8 mouse cellular contexts compared by ENCODE assay signal in genomic region chr5:25529529-25530421, GRCm38 (mm10). TPM values are rescaled to one million over a fixed set of nuclear protein-coding genes. Genes with fewer than 3 reads are reported as not detected.
DNase-seq lines count a peak whose midpoint lies in the region; ATAC-seq and TF ChIP-seq lines count a peak whose summit lies in the region.

No protein-coding gene starts in this region.

- peak overlapping the region; percentile 98 for H3K27ac ChIP-seq in heart, embryonic 12.5 days (ENCODE audit: poor library complexity, severe bottlenecking)
- peak overlapping the region; percentile 96 for H3K27ac ChIP-seq in kidney, postnatal 0 days
- peak overlapping the region; percentile 78 for H3K27ac ChIP-seq in liver, embryonic 11.5 days (ENCODE audit: low read depth, low read length)
- peak overlapping the region; percentile 97 for H3K27ac ChIP-seq in stomach, embryonic 14.5 days (ENCODE audit: low read length)

- peak; percentile 93 for ATAC-seq in erythroid progenitor cell, adult 5-6 weeks (replicated peaks; ENCODE audit: low FRiP score, poor library complexity, severe bottlenecking)
- peak; percentile 99 for ATAC-seq in heart, embryonic 12.5 days (ENCODE audit: insufficient number of reproducible peaks, low FRiP score)
- peak; percentile 100 for ATAC-seq in kidney, postnatal 0 days (replicated peaks; ENCODE audit: low FRiP score, low read depth)
- ATAC-seq in liver, embryonic 11.5 days (replicated peaks; ENCODE audit: low FRiP score): peak; percentile 99
- ATAC-seq in stomach, embryonic 14.5 days (ENCODE audit: insufficient number of reproducible peaks, insufficient read depth, low FRiP score, low read depth): peak; percentile 99

- peak overlapping the region; percentile 81 for H3K9ac ChIP-seq in heart, embryonic 12.5 days
- peak overlapping the region; percentile 79 for H3K9ac ChIP-seq in kidney, postnatal 0 days (ENCODE audit: low read depth, low read length)
- peak overlapping the region; percentile 72 for H3K9ac ChIP-seq in liver, embryonic 11.5 days (ENCODE audit: low read depth, low read length)
- H3K9ac ChIP-seq in stomach, embryonic 14.5 days (replicated peaks; ENCODE audit: low read depth, low read length): peak overlapping the region; percentile 68

- H3K4me1 ChIP-seq in heart, embryonic 12.5 days (replicated peaks): peaks cover 32% of the 10 kb centered on the region
- H3K4me1 ChIP-seq in kidney, postnatal 0 days (replicated peaks; ENCODE audit: insufficient read depth, low read length): no peaks in the 10 kb centered on the region; the same call in 1 of the 2 replicates
- H3K4me1 ChIP-seq in liver, embryonic 11.5 days (replicated peaks; ENCODE audit: control insufficient read depth, insufficient read depth, low read length): peaks cover 31% of the 10 kb centered on the region
- H3K4me1 ChIP-seq in stomach, embryonic 14.5 days (ENCODE audit: control insufficient read depth, insufficient read depth, low read length): peaks cover 4% of the 10 kb centered on the region; the same call in 1 of the 2 replicates

- no peaks in the 10 kb centered on the region for H3K27me3 ChIP-seq in heart, embryonic 12.5 days (replicated peaks)
- no peaks in the 10 kb centered on the region for H3K27me3 ChIP-seq in kidney, postnatal 0 days (ENCODE audit: insufficient read depth, low read length)
- no peaks in the 10 kb centered on the region for H3K27me3 ChIP-seq in liver, embryonic 11.5 days (replicated peaks; ENCODE audit: control insufficient read depth, insufficient read depth, low read length)
- no peaks in the 10 kb centered on the region for H3K27me3 ChIP-seq in stomach, embryonic 14.5 days (ENCODE audit: control insufficient read depth, insufficient read depth, low read length)

- H3K4me2 ChIP-seq in heart, embryonic 12.5 days: peak overlapping the region; percentile 79
- H3K4me2 ChIP-seq in kidney, postnatal 0 days (ENCODE audit: low read length): peak overlapping the region; percentile 76
- peak overlapping the region; percentile 76 for H3K4me2 ChIP-seq in liver, embryonic 11.5 days
- peak overlapping the region; percentile 62 for H3K4me2 ChIP-seq in stomach, embryonic 14.5 days (replicated peaks; ENCODE audit: low read depth, low read length)

- peak; percentile 26; the same call in 1 of the 2 replicates for TF ChIP-seq CTCF in kidney, postnatal 0 days (IDR thresholded peaks at IDR 0.05; ENCODE audit: low read depth)

- no peaks in the 10 kb centered on the region for H3K9me3 ChIP-seq in heart, embryonic 12.5 days (replicated peaks)
- H3K9me3 ChIP-seq in kidney, postnatal 0 days (replicated peaks; ENCODE audit: low read length): no peaks in the 10 kb centered on the region
- H3K9me3 ChIP-seq in liver, embryonic 11.5 days (ENCODE audit: control insufficient read depth, low read length): no peaks in the 10 kb centered on the region
- no peaks in the 10 kb centered on the region for H3K9me3 ChIP-seq in stomach, embryonic 14.5 days (ENCODE audit: control insufficient read depth, low read depth, low read length)

- peak; percentile 100 for DNase-seq in CD4-positive helper T cell, adult 2 months (ENCODE audit: low read depth, low spot score)
- peak; percentile 97 for DNase-seq in brain, embryonic 18.5 days (ENCODE audit: low read depth, low spot score)
- DNase-seq in kidney, postnatal 0 days (ENCODE audit: low spot score): peak; percentile 100
- peak; percentile 99 for DNase-seq in liver, embryonic 11.5 days (ENCODE audit: low spot score)
- peak; percentile 99 for DNase-seq in naive thymus-derived CD4-positive, alpha-beta T cell, adult 2 months (ENCODE audit: low read depth)

- H3K36me3 ChIP-seq in heart, embryonic 12.5 days: no peaks in the 10 kb centered on the region
- H3K36me3 ChIP-seq in kidney, postnatal 0 days (ENCODE audit: insufficient read depth, low read length): no peaks in the 10 kb centered on the region
- no peaks in the 10 kb centered on the region for H3K36me3 ChIP-seq in liver, embryonic 11.5 days (ENCODE audit: control insufficient read depth, insufficient read depth, low read length)
- no peaks in the 10 kb centered on the region for H3K36me3 ChIP-seq in stomach, embryonic 14.5 days (ENCODE audit: control insufficient read depth, insufficient read depth, low read length)

- WGBS in heart, embryonic 12.5 days: under 1% methylated on average over 85 of the region's 87 CpGs
- WGBS in kidney, postnatal 0 days: under 1% methylated on average over 80 of the region's 87 CpGs
- WGBS in liver, embryonic 11.5 days: under 1% methylated on average over 85 of the region's 87 CpGs
- under 1% methylated on average over 81 of the region's 87 CpGs for WGBS in stomach, embryonic 14.5 days

- peak overlapping the region; percentile 78 for H3K4me3 ChIP-seq in heart, embryonic 12.5 days
- peak overlapping the region; percentile 78 for H3K4me3 ChIP-seq in kidney, postnatal 0 days (replicated peaks; ENCODE audit: low read depth, low read length)
- peak overlapping the region; percentile 65 for H3K4me3 ChIP-seq in liver, embryonic 11.5 days (ENCODE audit: low read depth, low read length)
- H3K4me3 ChIP-seq in stomach, embryonic 14.5 days (ENCODE audit: low read depth, low read length): peak overlapping the region; percentile 67

RNA-seq across cellular contexts. Expression of gene Cct8l1, which starts 13.9 kb away (rescaled TPM):
- not detected in 2 replicates for total RNA-seq in erythroid progenitor cell, adult 5-6 weeks (2015; ENCODE audit: low replicate concordance)
- total RNA-seq in erythroid progenitor cell, adult 5-6 weeks (2017; ENCODE audit: low replicate concordance): not detected in 2 replicates
- 0.14 TPM in 1 of 2 replicates, not detected in the other for polyA plus RNA-seq in heart, embryonic 12.5 days (2016; fragmentation: Nextera tagmentation; extraction: Ambion mirVana)
- polyA plus RNA-seq in kidney, postnatal 0 days (2015; fragmentation: Nextera tagmentation; extraction: Ambion mirVana): not detected in 2 replicates
- not detected in 2 replicates for polyA plus RNA-seq in liver, embryonic 11.5 days (2014; fragmentation: Nextera tagmentation; extraction: Ambion mirVana)
- 0.17 TPM in 1 of 2 replicates, not detected in the other for polyA plus RNA-seq in stomach, embryonic 14.5 days (2014; fragmentation: Nextera tagmentation; extraction: Ambion mirVana)

RNA-seq across cellular contexts. Expression of gene Kmt2c, which starts 31.2 kb away (rescaled TPM):
- 133 and 153 TPM in 2 replicates for total RNA-seq in erythroid progenitor cell, adult 5-6 weeks (2015; ENCODE audit: low replicate concordance)
- total RNA-seq in erythroid progenitor cell, adult 5-6 weeks (2017; ENCODE audit: low replicate concordance): 153 and 179 TPM in 2 replicates
- 12.3 and 13.7 TPM in 2 replicates for polyA plus RNA-seq in heart, embryonic 12.5 days (2016; fragmentation: Nextera tagmentation; extraction: Ambion mirVana)
- polyA plus RNA-seq in kidney, postnatal 0 days (2015; fragmentation: Nextera tagmentation; extraction: Ambion mirVana): 9.7 and 10.0 TPM in 2 replicates
- polyA plus RNA-seq in liver, embryonic 11.5 days (2014; fragmentation: Nextera tagmentation; extraction: Ambion mirVana): 12.4 and 14.0 TPM in 2 replicates
- polyA plus RNA-seq in stomach, embryonic 14.5 days (2014; fragmentation: Nextera tagmentation; extraction: Ambion mirVana): 25.7 and 28.8 TPM in 2 replicates

Comparison
In these comparisons a context has a peak if more than half of its experiments do, and no peak if none do; other contexts are left out.
1. Peak in every context shown above with its lines: DNase-seq, ATAC-seq, H3K4me3 ChIP-seq and H3K27ac ChIP-seq.